Mouse (Mus musculus) hindbrain, postnatal 0 days (tissue): ENCODE measurements around the gene Gm3594. TPM values are rescaled to one million over a fixed set of nuclear protein-coding genes. Genes with fewer than 3 reads are reported as not detected.
"Not testable (repeated sequence)": the region's sequence is repeated elsewhere in the genome, so short reads cannot be mapped to it uniquely, and the experiment has no call there.

Experiments
- ATAC-seq: fragments of 200-750 bp; cut with Nextera tagmentation; 2 replicates; pipeline ENCODE4 v1.8.0; 2017; ENCODE audit warnings: mild to moderate bottlenecking, moderate TSS enrichment, moderate library complexity
- DNase-seq: peaks from one replicate; pipeline ENCODE4 v3.0.0-alpha.2; 2015; ENCODE audit warnings: low spot score
- H3K27ac ChIP-seq: fragments of 300-500 bp; sonication (generic); 2 replicates; pipeline ENCODE4 v1.5.1; 2014; ENCODE audit warnings: mild to moderate bottlenecking
- H3K27me3 ChIP-seq: fragments of 300-500 bp; sonication (generic); 2 replicates; pipeline ENCODE4 v1.6.1; 2014; ENCODE audit warnings: low read length, mixed read lengths; ENCODE audit not compliant: insufficient read depth
- H3K36me3 ChIP-seq: fragments of 300-500 bp; sonication (generic); 2 replicates; pipeline ENCODE4 v1.6.1; 2014; ENCODE audit warnings: low read length, mixed read lengths; ENCODE audit not compliant: insufficient read depth
- H3K4me1 ChIP-seq: fragments of 300-500 bp; sonication (generic); 2 replicates; pipeline ENCODE4 v1.6.1; 2014; ENCODE audit warnings: antibody characterized with exemption, low read length, mixed read lengths; ENCODE audit not compliant: insufficient read depth
- H3K4me2 ChIP-seq: fragments of 300-500 bp; sonication (generic); 2 replicates; pipeline ENCODE4 v1.6.1; 2014; ENCODE audit warnings: low read depth, mild to moderate bottlenecking, low read length, moderate library complexity, mixed read lengths
- H3K4me3 ChIP-seq: fragments of 300-500 bp; sonication (generic); 2 replicates; pipeline ENCODE4 v1.5.1; 2014; ENCODE audit warnings: low read length
- H3K9ac ChIP-seq: fragments of 300-500 bp; sonication (generic); replicated peaks from 2 replicates; pipeline ENCODE4 v1.6.1; 2014; ENCODE audit warnings: mild to moderate bottlenecking, low read length, moderate library complexity, mixed read lengths
- H3K9me3 ChIP-seq: fragments of 300-500 bp; sonication (generic); 2 replicates; pipeline ENCODE4 v1.6.1; 2016; ENCODE audit warnings: low read length, mixed read lengths
- WGBS: fragments of 180-500 bp; shearing (Covaris S2); extraction: QIAGEN DNeasy Blood & Tissue Kit; methylation state at CpG from one replicate; pipeline ENCODE4 v1.1.7; 2014; 5-methylcytosine and 5-hydroxymethylcytosine counted together
- polyA plus RNA-seq: library from polyadenylated mRNA; unstranded; fragments of >200 nt; fragmentation: Nextera tagmentation; extraction: Ambion mirVana; gene quantifications from 2 replicates; pipeline ENCODE4 v1.2.1, GENCODE M21; 2015
- total RNA-seq: library from RNA; depleted of rRNA; stranded (reverse); fragments of >200 nt; gene quantifications from 2 replicates; pipeline ENCODE4 v1.2.3, GENCODE M21; 2014; rRNA removed

The Gm3594 gene
- total and polyA plus RNA-seq, 2 experiments from 2014 or later: not detected

DNA sequence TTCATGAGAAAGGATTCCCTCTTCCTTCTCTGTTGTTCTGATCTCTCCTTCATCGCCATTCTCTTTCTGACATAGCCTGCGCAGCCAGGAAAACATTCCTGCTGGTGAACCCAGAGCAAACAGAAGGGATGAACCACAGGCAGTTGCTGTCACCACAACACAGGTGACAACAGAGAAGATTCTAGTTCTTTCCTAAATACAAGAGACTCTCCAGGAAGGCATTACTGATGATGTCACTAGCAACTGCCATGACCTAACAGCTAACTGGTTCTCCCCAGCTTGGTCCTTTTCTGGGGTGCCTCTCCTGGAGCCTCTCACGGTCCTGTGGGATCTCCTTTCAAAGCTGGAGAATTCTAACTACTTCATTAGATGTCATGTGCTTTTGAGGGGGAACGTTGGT is 54.2 kb downstream of the Gm3594 start, which contains the start of gene Gm16440:
Gene Gm16440 (minus strand): TSS at position 101 of the 400 bp plus-strand sequence.
- H3K4me2 ChIP-seq, DNase-seq, ATAC-seq, H3K27ac ChIP-seq, H3K9me3 ChIP-seq, H3K27me3 ChIP-seq, H3K36me3 ChIP-seq, H3K4me1 ChIP-seq, H3K4me3 ChIP-seq, H3K9ac ChIP-seq: not testable (repeated sequence)
- 88% methylated on average over 2 of the region's 4 CpGs for WGBS

Other genes starting within 250 kb of the Gm3594 start
- gene Gm21560, start 225.3 kb downstream of the Gm3594 start, total RNA-seq: not detected in 2 replicates
- gene Gm21560, start 225.3 kb downstream of the Gm3594 start, polyA plus RNA-seq: 0.28 TPM in 1 of 2 replicates, not detected in the other
- gene Gm3411, start 157.4 kb downstream of the Gm3594 start, total RNA-seq: 2.6 TPM in 1 of 2 replicates, not detected in the other
- 8.2 and 8.3 TPM in 2 replicates for gene Gm3411, start 157.4 kb downstream of the Gm3594 start, polyA plus RNA-seq
- gene Gm21103, start 139.8 kb downstream of the Gm3594 start, total RNA-seq: not detected in 2 replicates
- 0.33 TPM in 1 of 2 replicates, not detected in the other for gene Gm21103, start 139.8 kb downstream of the Gm3594 start, polyA plus RNA-seq
- gene Gm3618, start 100.9 kb downstream of the Gm3594 start, total RNA-seq: not detected in 2 replicates
- gene Gm3618, start 100.9 kb downstream of the Gm3594 start, polyA plus RNA-seq: not detected in 2 replicates
- not detected in 2 replicates for gene Gm16440, start 54.3 kb downstream of the Gm3594 start, total RNA-seq
- gene Gm16440, start 54.3 kb downstream of the Gm3594 start, polyA plus RNA-seq: 0.19 TPM in 1 of 2 replicates, not detected in the other
- 3.5 and 9.5 TPM in 2 replicates for gene Gm3591, start 32.1 kb downstream of the Gm3594 start, total RNA-seq
- 4.5 and 5.2 TPM in 2 replicates for gene Gm3591, start 32.1 kb downstream of the Gm3594 start, polyA plus RNA-seq
- gene Gm8356, start 92.7 kb upstream of the Gm3594 start, total RNA-seq: not detected in 2 replicates
- not detected in 2 replicates for gene Gm8356, start 92.7 kb upstream of the Gm3594 start, polyA plus RNA-seq
- gene Gm3629, start 146.0 kb upstream of the Gm3594 start, total RNA-seq: 0.18 TPM in 1 of 2 replicates, not detected in the other
- gene Gm3629, start 146.0 kb upstream of the Gm3594 start, polyA plus RNA-seq: 0.55 and 1.8 TPM in 2 replicates
- gene Gm3460, start 177.8 kb upstream of the Gm3594 start, total RNA-seq: not detected in 2 replicates
- 0.45 TPM in 1 of 2 replicates, not detected in the other for gene Gm3460, start 177.8 kb upstream of the Gm3594 start, polyA plus RNA-seq
- not detected in 2 replicates for gene Gm10251, start 239.6 kb upstream of the Gm3594 start, total RNA-seq
- gene Gm10251, start 239.6 kb upstream of the Gm3594 start, polyA plus RNA-seq: not detected in 2 replicates